Mouse (Mus musculus) cerebellum, adult 2 months (tissue): ENCODE measurements around the gene Akap8l. TPM values are rescaled to one million over a fixed set of nuclear protein-coding genes. Genes with fewer than 3 reads are reported as not detected.

ENCODE experiments used
- DNase-seq, 2 experiments: peaks; one replicate each; pipeline ENCODE4 v3.0.0; 2021
- H3K27ac ChIP-seq: fragments of 200-500 bp; 2 replicates; pipeline ENCODE4 v1.5.1; 2012; ENCODE audit warnings: low read length, control low read depth, inconsistent platforms; ENCODE audit not compliant: insufficient read depth
- H3K27me3 ChIP-seq: fragments of 200-500 bp; 2 replicates; pipeline ENCODE4 v1.6.1; 2012; ENCODE audit warnings: inconsistent platforms, mild to moderate bottlenecking, low read length, moderate library complexity; ENCODE audit not compliant: control insufficient read depth, insufficient read depth
- H3K4me1 ChIP-seq: fragments of 200-500 bp; 2 replicates; pipeline ENCODE4 v1.6.1; 2011; ENCODE audit warnings: low read length; ENCODE audit not compliant: control insufficient read depth, insufficient read depth
- H3K4me3 ChIP-seq: fragments of 200-500 bp; replicated peaks from 2 replicates; pipeline ENCODE3; 2011; ENCODE audit warnings: mild to moderate bottlenecking, low read depth, low read length, control low read depth; ENCODE audit not compliant: insufficient read depth
- CTCF ChIP-seq: fragments of 200-500 bp; IDR thresholded peaks from 2 replicates; pipeline ENCODE4 v1.5.1; 2011; ENCODE audit warnings: low read depth, mild to moderate bottlenecking, control low read depth, low read length, moderate library complexity, borderline replicate concordance; ENCODE audit not compliant: insufficient read depth
- POLR2A ChIP-seq: fragments of 200-500 bp; IDR thresholded peaks from 2 replicates; pipeline ENCODE4 v1.6.1; 2011; ENCODE audit warnings: low read length, control low read depth, borderline replicate concordance; ENCODE audit not compliant: insufficient read depth
- WGBS: fragments of 180-500 bp; shearing (Covaris S2); methylation state at CpG from one replicate; pipeline ENCODE4 v1.1.7; 2018; 5-methylcytosine and 5-hydroxymethylcytosine counted together
- polyA plus RNA-seq: library from polyadenylated mRNA; depleted of rRNA; stranded (reverse); fragments of >200 nt; gene quantifications from 2 replicates; pipeline ENCODE4 v1.2.3, GENCODE M21; 2012

The Akap8l gene
- polyA plus RNA-seq, 1 experiment = 279 TPM

GRCm38 (mm10) chr17:32356766-32357760 is 6.7 kb upstream of the Akap8l start:
- Histone ChIP-seq H3K4me1 (peaks cover 12% of the 10 kb centered on the region), H3K4me3 (no peak overlapping the region), H3K27me3 (no peaks in the 10 kb centered on the region), H3K27ac (no peak overlapping the region)
- 75% methylated on average over 24 of the region's 24 CpGs for WGBS
- DNase-seq = no peak
- TF ChIP-seq CTCF (no peak), POLR2A (no peak)

- Histone ChIP-seq H3K4me1 (peaks cover 9% of the 10 kb centered on the region), H3K4me3 (no peak overlapping the region), H3K27me3 (no peaks in the 10 kb centered on the region), H3K27ac (no peak overlapping the region)
- 92% methylated on average over 9 of the region's 9 CpGs for WGBS
- TF ChIP-seq POLR2A (no peak), CTCF (no peak)
- no peak for DNase-seq
These were observed 5.9 kb upstream of the Akap8l start for GRCm38 (mm10) chr17:32356281-32356680.

DNA sequence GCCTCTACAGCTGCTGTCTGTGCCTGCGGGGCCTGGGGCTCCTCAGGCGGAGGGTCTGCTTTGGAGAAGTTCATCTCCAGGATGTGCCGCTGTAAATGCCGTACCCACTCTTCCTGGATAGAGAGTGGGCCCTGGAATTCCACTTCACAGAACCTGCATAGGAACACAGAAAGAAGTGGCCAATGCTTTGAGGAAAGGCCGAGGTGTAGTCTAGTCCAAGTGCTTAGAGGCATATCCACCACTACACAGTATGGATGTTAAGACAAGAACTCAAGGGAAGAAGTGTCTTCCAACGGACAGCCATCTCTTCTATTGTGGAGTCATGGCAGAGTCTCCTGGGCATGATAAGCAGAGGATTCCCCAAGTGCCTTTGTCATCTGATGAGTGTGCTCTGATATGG is 4.6 kb upstream of the Akap8l start:
- DNase-seq = no peak
- Histone ChIP-seq H3K27me3 (no peaks in the 10 kb centered on the region), H3K27ac (no peak overlapping the region), H3K4me3 (no peak overlapping the region), H3K4me1 (peaks cover 9% of the 10 kb centered on the region)
- WGBS = 95% methylated on average over 6 of the region's 6 CpGs
- TF ChIP-seq POLR2A = no peak
- no peak for TF ChIP-seq CTCF

DNA sequence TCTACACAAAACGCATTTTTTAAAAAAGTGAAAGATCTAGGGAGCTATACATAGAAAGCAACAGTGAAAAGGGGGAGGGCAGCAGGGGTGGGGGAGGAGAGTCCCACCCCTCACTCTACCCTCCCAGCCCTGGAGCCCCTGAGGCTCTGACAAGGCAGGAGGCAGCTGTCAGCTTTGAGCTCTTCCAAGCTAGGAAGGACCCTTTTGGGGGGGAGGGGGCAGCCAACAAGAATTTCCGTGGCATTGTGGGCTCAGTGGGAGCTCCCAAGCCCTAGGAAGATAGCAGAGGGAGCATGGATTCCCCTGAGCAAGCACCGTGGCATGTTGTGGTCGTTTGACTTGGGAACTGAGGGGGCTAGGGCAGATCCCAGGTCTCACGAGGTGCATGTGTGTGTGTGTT is 3.8 kb upstream of the Akap8l start:
- Histone ChIP-seq H3K27me3 (no peaks in the 10 kb centered on the region), H3K4me3 (no peak overlapping the region), H3K4me1 (peaks cover 9% of the 10 kb centered on the region), H3K27ac (no peak overlapping the region)
- WGBS = 18% methylated on average over 5 of the region's 5 CpGs
- TF ChIP-seq POLR2A (no peak), CTCF (no peak)
- DNase-seq = no peak

- peak overlapping the region; percentile 48 for H3K27ac ChIP-seq
- WGBS = 2% methylated on average over 4 of the region's 4 CpGs
These were observed 3.3 kb upstream of the Akap8l start for GRCm38 (mm10) chr17:32353696-32354095.

GRCm38 (mm10) chr17:32351726-32352125 is 1.3 kb upstream of the Akap8l start:
- Histone ChIP-seq H3K4me1 (peaks cover 11% of the 10 kb centered on the region), H3K27ac (no peak overlapping the region), H3K4me3 (no peak overlapping the region), H3K27me3 (no peaks in the 10 kb centered on the region)
- no peak for DNase-seq
- TF ChIP-seq CTCF (no peak), POLR2A (no peak)

More at GRCm38 (mm10) chr17:32353696-32354095, 3.3 kb upstream of the Akap8l start:
- H3K4me1 ChIP-seq = peaks cover 9% of the 10 kb centered on the region
- no peak overlapping the region for H3K4me3 ChIP-seq
- DNase-seq = peak; percentile 72 to 84
- no peaks in the 10 kb centered on the region for H3K27me3 ChIP-seq
- TF ChIP-seq POLR2A (no peak), CTCF (no peak)

DNA sequence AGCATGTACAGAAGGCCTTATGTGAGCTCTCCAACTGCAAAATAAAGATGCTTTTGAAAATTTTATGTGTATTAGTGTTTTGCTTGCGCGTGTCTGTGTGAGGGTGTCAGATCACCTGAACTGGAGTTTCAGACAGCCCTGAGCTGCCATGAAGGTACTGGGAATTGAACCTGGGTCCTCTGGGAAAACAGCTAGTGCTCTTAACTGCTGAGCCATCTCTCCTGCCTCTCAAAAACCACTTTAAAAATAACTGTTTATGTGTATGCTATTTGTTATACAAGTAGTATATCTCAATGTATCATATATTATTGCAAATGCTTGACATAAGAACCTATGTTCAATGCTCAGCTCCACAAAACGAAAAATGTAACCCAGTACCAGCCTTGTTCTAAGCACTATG is 862 bp upstream of the Akap8l start:
- H3K27ac ChIP-seq = no peak overlapping the region
- H3K27me3 ChIP-seq = no peaks in the 10 kb centered on the region
- no peak overlapping the region for H3K4me3 ChIP-seq
- TF ChIP-seq CTCF (no peak), POLR2A (no peak)
- DNase-seq = no peak
- 79% methylated on average over 3 of the region's 3 CpGs for WGBS
- H3K4me1 ChIP-seq = peaks cover 11% of the 10 kb centered on the region
